Mouse (Mus musculus) limb, embryonic 12.5 days (tissue): Measurements from ENCODE around the gene Sdsl. TPM values are rescaled to one million over a fixed set of nuclear protein-coding genes. Genes with fewer than 3 reads are reported as not detected.

Source experiments
- ATAC-seq: fragments of 200-750 bp; cut with Nextera tagmentation; 2 replicates; pipeline ENCODE4 v1.8.0; 2017; ENCODE audit warnings: low read depth, moderate TSS enrichment; ENCODE audit not compliant: insufficient number of reproducible peaks, insufficient read depth, low FRiP score, low TSS enrichment
- H3K27ac ChIP-seq: fragments of 300-500 bp; sonication (generic); 2 replicates; pipeline ENCODE4 v1.5.1; 2016; ENCODE audit warnings: mild to moderate bottlenecking, moderate library complexity
- H3K27me3 ChIP-seq: fragments of 300-500 bp; sonication (generic); 2 replicates; pipeline ENCODE4 v1.6.1; 2016; ENCODE audit warnings: mild to moderate bottlenecking, moderate library complexity
- H3K36me3 ChIP-seq: fragments of 300-500 bp; sonication (generic); 2 replicates; pipeline ENCODE4 v1.6.1; 2016; ENCODE audit warnings: mild to moderate bottlenecking, moderate library complexity
- H3K4me1 ChIP-seq: fragments of 300-500 bp; sonication (generic); replicated peaks from 2 replicates; pipeline ENCODE4 v1.6.1; 2016
- H3K4me2 ChIP-seq: fragments of 300-500 bp; sonication (generic); 2 replicates; pipeline ENCODE4 v1.6.1; 2016; ENCODE audit warnings: mild to moderate bottlenecking, moderate library complexity
- H3K4me3 ChIP-seq: fragments of 300-500 bp; sonication (generic); replicated peaks from 2 replicates; pipeline ENCODE4 v1.5.1; 2016; ENCODE audit warnings: mild to moderate bottlenecking
- H3K9ac ChIP-seq: fragments of 300-500 bp; sonication (generic); replicated peaks from 2 replicates; pipeline ENCODE4 v1.6.1; 2016; ENCODE audit warnings: mild to moderate bottlenecking, moderate library complexity
- H3K9me3 ChIP-seq: fragments of 300-500 bp; sonication (generic); 2 replicates; pipeline ENCODE4 v1.6.1; 2016; ENCODE audit warnings: mild to moderate bottlenecking, moderate library complexity
- WGBS: fragments of 180-500 bp; shearing (Covaris S2); methylation state at CpG from one replicate; pipeline ENCODE4 v1.1.7; 2016; 5-methylcytosine and 5-hydroxymethylcytosine counted together
- polyA plus RNA-seq: library from polyadenylated mRNA; unstranded; fragments of >200 nt; fragmentation: Nextera tagmentation; extraction: Ambion mirVana; gene quantifications from 2 replicates; pipeline ENCODE4 v1.2.1, GENCODE M21; 2016

The Sdsl gene
- polyA plus RNA-seq, 1 experiment from 2014 or later, result 3.6 TPM

DNA sequence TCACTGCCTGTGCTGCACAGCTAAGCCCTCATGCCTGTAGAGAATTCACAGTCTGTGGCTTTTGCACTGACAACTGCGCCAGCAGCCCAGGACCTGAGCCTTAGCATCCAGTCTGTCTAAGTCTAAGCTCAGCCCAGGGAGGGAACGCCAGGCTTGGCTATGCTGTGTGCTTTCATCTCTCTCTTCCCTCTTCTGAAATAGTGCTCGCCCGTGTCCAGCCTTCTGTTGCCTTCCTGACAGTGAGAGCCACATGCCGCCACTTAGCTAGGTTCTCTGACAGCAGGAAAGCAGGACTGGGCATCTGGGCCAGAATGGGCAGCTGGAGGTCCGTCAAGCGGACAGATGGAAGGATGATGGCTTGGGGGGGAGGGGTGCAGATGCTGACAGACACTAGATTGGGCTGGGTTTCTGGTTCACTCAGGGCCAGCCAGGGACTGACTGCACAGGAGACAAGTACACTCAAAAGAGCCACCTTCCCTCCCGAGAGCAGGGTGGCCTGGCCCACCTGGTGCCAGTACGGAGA, 21.3 kb upstream of the Sdsl start:
- peaks cover 78% of the 10 kb centered on the region for H3K36me3 ChIP-seq

DNA sequence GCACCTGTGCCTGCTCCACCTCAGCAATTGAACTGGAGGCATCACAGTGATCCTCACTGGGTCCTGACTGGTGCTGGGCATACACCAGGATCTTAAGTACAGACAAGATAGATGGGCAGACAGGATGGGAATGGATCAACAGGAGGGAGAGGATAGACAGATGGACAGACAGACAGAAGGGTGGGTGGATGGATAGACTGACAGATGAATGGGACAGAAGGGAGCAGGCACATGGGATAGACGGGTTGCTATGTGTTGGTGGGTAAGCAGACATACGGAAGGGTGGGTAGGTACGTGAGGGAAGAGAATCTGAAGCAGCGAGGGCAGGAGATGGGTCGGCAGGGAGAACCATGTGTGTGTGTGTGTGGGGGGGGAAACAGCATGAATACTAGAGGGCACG, 20.8 kb upstream of the Sdsl start:
- Histone ChIP-seq H3K4me2 (no peak overlapping the region), H3K9me3 (no peaks in the 10 kb centered on the region), H3K4me3 (no peak overlapping the region), H3K36me3 (peaks cover 76% of the 10 kb centered on the region), H3K27me3 (no peaks in the 10 kb centered on the region), H3K9ac (no peak overlapping the region), H3K4me1 (no peaks in the 10 kb centered on the region), H3K27ac (no peak overlapping the region)
- 93% methylated on average over 6 of the region's 6 CpGs for WGBS
- ATAC-seq, result no peak

More for the DNA sequence above, 21.3 kb upstream of the Sdsl start:
- 88% methylated on average over 9 of the region's 9 CpGs for whole genome bisulfite sequencing
- no peak overlapping the region for H3K4me2 ChIP-seq
- no peak for ATAC-seq
- H3K9ac ChIP-seq, result no peak overlapping the region
- H3K9me3 ChIP-seq, result no peaks in the 10 kb centered on the region
- no peak overlapping the region for H3K4me3 ChIP-seq
- H3K27ac ChIP-seq, result no peak overlapping the region
- H3K4me1 ChIP-seq, result no peaks in the 10 kb centered on the region
- no peaks in the 10 kb centered on the region for H3K27me3 ChIP-seq

DNA sequence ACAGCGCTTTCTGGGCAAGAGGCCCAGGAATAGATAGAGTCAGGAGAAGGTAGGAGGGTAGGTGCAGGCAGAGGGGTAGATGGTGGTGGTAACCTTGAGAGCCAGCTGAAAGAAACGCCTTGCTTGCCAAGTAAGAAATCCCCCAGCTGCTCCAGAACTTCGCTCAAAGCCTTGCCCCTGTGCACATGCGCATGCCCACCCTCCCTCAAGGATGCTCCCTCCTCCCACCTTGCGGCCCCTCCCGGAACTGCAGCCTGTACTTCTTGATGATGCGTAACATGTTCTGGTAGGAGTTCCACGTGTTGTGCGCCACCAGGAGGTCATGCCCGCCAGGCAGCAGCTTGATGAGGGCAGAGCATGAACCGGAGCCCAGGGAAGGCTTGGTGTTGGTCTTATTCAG, 19.8 kb upstream of the Sdsl start:
- Histone ChIP-seq H3K27me3 (no peaks in the 10 kb centered on the region), H3K4me1 (no peaks in the 10 kb centered on the region), H3K4me3 (no peak overlapping the region), H3K9me3 (no peaks in the 10 kb centered on the region), H3K9ac (no peak overlapping the region), H3K4me2 (no peak overlapping the region), H3K36me3 (peaks cover 78% of the 10 kb centered on the region), H3K27ac (no peak overlapping the region)
- 64% methylated on average over 11 of the region's 11 CpGs for WGBS
- no peak for ATAC-seq

DNA sequence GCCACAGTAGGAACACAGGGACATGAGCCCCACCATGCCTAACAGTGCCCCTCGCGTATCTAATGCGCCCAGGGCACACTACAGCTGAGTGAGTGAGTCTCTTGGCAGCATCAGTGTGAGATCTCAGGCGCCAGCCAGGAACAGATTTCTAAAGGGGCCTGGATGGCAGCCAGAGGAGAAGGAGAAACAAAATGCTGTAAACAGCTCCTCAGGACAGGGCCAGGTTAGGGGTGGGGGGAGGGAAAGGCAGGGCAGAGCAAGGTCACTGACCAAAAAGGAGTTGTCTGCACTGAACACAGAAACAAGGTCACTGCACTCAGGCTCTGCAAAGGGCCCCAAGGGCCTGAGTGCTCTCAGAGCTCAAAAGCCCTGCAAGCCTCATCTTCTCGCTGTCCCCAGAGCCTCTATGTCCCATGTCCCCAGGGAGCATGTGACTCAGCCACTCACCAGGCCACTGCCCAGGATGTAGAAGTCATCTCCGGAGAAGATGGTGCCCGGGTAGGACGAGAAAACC, 18.1 kb upstream of the Sdsl start:
- Histone ChIP-seq H3K27me3 (no peaks in the 10 kb centered on the region), H3K9ac (0 out of 2 replicates have a peak overlapping the region, but pooled peaks have one; percentile 4), H3K4me1 (no peaks in the 10 kb centered on the region), H3K27ac (no peak overlapping the region), H3K4me3 (no peak overlapping the region), H3K9me3 (no peaks in the 10 kb centered on the region), H3K4me2 (no peak overlapping the region), H3K36me3 (peaks cover 81% of the 10 kb centered on the region)
- ATAC-seq, result no peak
- 85% methylated on average over 8 of the region's 8 CpGs for WGBS

DNA sequence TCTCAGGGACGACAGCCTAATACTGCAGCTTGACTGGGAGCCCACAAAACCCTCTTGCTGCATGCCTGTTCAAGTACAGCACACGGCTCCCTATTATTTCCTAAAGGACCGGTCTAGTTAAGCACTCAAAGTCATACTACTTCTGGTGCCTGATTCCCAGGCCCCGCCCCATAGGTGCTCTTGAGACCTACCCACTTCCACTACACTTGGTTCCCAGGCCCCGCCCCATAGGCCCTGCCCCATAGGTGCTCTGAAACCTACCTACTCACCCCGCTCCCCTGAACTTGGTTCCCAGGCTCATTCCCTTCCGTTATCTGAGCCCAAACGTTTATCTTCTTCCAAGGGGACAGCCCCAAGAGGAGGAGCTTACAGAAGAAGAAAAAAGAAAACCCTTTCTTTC, 15.2 kb upstream of the Sdsl start:
- H3K27ac ChIP-seq, result no peak overlapping the region
- no peak overlapping the region for H3K9ac ChIP-seq

DNA sequence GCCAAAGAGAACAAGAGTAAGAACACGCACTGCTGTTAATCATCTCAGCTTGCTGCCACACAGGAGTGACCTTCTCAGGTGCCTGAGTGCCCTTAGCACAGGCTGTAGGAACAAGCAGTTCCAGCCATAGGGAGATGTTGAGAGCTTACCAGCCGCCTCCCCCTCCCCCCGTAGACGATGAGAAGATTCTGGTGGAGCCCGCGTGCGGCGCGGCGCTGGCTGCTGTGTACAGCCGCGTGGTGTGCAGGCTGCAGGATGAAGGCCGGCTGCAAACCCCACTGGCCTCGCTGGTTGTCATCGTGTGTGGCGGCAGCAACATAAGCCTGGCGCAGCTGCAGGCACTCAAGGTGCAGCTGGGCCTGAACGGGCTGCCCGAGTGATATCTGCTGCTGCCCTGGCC, 10.8 kb upstream of the Sdsl start:
- Histone ChIP-seq H3K4me2 (no peak overlapping the region), H3K4me1 (no peaks in the 10 kb centered on the region), H3K27me3 (0 out of 2 replicates have a peak, but pooled peaks cover 4% of the 10 kb centered on the region), H3K36me3 (peaks cover 50% of the 10 kb centered on the region), H3K27ac (no peak overlapping the region), H3K9ac (no peak overlapping the region), H3K9me3 (no peaks in the 10 kb centered on the region), H3K4me3 (no peak overlapping the region)
- peak; percentile 20; the same call in 1 of the 2 replicates for ATAC-seq
- WGBS, result 88% methylated on average over 19 of the region's 19 CpGs

More for the DNA sequence above, 15.2 kb upstream of the Sdsl start:
- Histone ChIP-seq H3K4me1 (no peaks in the 10 kb centered on the region), H3K36me3 (peaks cover 84% of the 10 kb centered on the region), H3K9me3 (no peaks in the 10 kb centered on the region), H3K27me3 (no peaks in the 10 kb centered on the region), H3K4me2 (no peak overlapping the region), H3K4me3 (no peak overlapping the region)
- ATAC-seq, result no peak
- 89% methylated on average over 8 of the region's 8 CpGs for WGBS

DNA sequence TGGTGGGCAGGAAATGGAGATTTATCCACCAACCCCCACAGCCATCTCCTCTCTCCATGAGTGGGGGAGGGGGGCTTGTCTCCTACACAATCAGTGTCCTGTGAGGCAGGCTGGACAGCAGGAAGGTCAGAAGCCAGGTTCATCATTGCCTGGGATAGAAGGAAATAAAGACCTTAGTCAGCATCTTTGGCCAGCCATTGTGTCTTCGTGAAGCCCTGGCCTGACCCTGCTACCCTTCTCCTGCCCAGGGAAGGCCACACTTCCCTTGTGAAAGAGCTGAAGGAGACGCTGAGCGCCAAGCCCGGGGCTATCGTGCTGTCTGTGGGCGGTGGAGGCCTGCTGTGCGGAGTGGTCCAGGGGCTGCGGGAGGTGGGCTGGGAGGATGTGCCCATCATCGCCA, 8.6 kb upstream of the Sdsl start:
- Histone ChIP-seq H3K36me3 (peaks cover 29% of the 10 kb centered on the region), H3K9me3 (no peaks in the 10 kb centered on the region), H3K27me3 (peaks cover 11% of the 10 kb centered on the region), H3K4me1 (no peaks in the 10 kb centered on the region), H3K9ac (no peak overlapping the region), H3K4me2 (no peak overlapping the region), H3K4me3 (no peak overlapping the region), H3K27ac (no peak overlapping the region)
- ATAC-seq, result no peak
- WGBS, result 65% methylated on average over 9 of the region's 9 CpGs

DNA sequence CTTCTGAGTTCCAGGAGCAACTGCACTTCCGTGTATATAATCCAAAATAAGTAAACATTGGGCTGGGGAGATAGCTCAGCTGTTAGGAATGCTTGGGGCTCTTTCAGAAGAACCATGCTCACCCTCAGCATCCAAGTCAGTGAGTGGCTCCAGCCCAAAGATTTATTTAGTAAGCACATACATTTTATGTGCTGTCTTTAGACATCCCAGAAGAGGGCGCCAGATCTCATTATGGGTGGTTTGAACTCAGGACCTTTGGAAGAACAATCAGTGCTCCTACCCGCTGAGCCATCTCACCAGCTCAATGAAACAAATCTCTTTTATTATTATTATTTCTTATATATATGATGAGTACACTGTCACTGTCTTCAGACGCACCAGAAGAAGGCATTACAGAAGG, 6.9 kb upstream of the Sdsl start:
- no peak overlapping the region for H3K4me2 ChIP-seq
- no peaks in the 10 kb centered on the region for H3K4me1 ChIP-seq
- 68% methylated on average over 4 of the region's 4 CpGs for WGBS
- no peak overlapping the region for H3K4me3 ChIP-seq
- H3K27me3 ChIP-seq, result peaks cover 16% of the 10 kb centered on the region
- H3K36me3 ChIP-seq, result peaks cover 12% of the 10 kb centered on the region; the same call in 1 of the 2 replicates
- ATAC-seq, result no peak
- no peaks in the 10 kb centered on the region for H3K9me3 ChIP-seq
- no peak overlapping the region for H3K27ac ChIP-seq
- no peak overlapping the region for H3K9ac ChIP-seq

DNA sequence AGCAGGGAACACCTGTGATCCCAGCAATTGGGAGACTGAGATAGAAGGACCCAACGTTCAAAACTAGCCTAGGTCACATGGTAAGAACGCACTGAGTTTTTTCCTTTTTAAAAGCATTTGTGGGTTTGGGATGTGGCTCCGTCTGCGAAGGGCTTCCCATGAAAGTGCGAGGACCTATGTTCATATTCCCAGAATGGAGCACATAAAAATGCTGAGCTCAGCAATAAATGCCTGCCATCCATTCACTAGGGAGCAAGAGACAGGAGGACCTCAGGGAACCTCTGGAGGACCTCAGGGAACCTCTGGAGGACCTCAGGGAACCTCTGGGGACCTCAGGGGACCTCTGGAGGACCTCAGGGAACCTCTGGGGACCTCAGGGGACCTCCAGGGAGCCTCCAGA, 5.4 kb upstream of the Sdsl start:
- WGBS, result 85% methylated on average over 5 of the region's 5 CpGs
- Histone ChIP-seq H3K4me2 (no peak overlapping the region), H3K9me3 (no peaks in the 10 kb centered on the region), H3K4me1 (no peaks in the 10 kb centered on the region), H3K27ac (no peak overlapping the region), H3K27me3 (peaks cover 16% of the 10 kb centered on the region), H3K4me3 (no peak overlapping the region), H3K9ac (no peak overlapping the region), H3K36me3 (no peaks in the 10 kb centered on the region)
- no peak for ATAC-seq

DNA sequence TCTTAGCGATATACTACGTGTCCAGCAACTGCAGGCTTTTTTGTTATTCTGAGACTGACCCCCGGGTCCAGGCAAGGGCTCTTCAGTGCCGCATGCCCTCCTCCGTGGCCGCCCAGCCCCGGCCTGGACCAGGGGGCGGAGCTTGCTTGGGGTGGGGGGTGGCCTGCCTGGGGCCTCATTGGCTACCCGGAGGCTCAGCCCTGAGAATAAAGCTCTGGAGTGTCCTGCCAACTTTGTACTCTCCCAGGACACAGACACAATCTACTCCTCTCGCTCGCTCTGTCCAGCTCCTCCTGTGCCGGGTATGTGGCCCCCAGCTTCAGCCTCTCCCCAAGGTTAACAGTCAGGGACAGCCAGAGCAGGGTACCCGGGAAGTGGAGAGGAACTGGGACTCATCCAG, 3.7 kb upstream of the Sdsl start, which contains the start of gene Sds:
Gene Sds (plus strand): TSS at position 231 of the 400 bp plus-strand sequence.
- Histone ChIP-seq H3K9me3 (no peaks in the 10 kb centered on the region), H3K36me3 (no peaks in the 10 kb centered on the region), H3K4me1 (peaks cover under 1% of the 10 kb centered on the region; the same call in 1 of the 2 replicates), H3K4me3 (no peak within 1 kb of the TSS), H3K27ac (no peak within 1 kb of the TSS), H3K9ac (no peak within 1 kb of the TSS), H3K4me2 (no peak within 1 kb of the TSS), H3K27me3 (peaks cover 20% of the 10 kb centered on the region)
- no peak for ATAC-seq
- WGBS, result 13% methylated on average over 13 of the region's 13 CpGs

DNA sequence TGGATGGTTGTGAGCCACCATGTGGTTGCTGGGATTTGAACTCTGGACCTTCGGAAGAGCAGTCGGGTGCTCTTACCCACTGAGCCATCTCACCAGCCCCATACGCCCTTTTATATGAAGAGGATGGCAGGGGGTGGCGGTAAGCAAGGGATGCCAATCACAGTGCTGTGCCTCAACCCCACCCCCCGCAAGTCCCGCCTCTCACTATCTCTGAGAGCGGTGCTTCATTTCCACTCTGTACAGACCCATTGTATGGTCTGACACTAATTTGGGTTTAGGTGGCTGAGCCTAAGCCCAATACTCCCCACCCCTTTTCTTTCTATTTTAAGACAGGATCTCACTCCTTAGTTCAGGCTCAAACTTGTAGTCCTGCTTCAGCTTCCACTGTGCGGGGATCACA, 3.3 kb upstream of the Sdsl start:
- no peaks in the 10 kb centered on the region for H3K9me3 ChIP-seq
- WGBS, result 49% methylated on average over 8 of the region's 8 CpGs
- H3K4me2 ChIP-seq, result no peak overlapping the region
- no peak for ATAC-seq
- H3K27me3 ChIP-seq, result peaks cover 20% of the 10 kb centered on the region
- no peak overlapping the region for H3K27ac ChIP-seq
- peaks cover 4% of the 10 kb centered on the region; the same call in 1 of the 2 replicates for H3K4me1 ChIP-seq
- no peaks in the 10 kb centered on the region for H3K36me3 ChIP-seq
- no peak overlapping the region for H3K9ac ChIP-seq
- no peak overlapping the region for H3K4me3 ChIP-seq

DNA sequence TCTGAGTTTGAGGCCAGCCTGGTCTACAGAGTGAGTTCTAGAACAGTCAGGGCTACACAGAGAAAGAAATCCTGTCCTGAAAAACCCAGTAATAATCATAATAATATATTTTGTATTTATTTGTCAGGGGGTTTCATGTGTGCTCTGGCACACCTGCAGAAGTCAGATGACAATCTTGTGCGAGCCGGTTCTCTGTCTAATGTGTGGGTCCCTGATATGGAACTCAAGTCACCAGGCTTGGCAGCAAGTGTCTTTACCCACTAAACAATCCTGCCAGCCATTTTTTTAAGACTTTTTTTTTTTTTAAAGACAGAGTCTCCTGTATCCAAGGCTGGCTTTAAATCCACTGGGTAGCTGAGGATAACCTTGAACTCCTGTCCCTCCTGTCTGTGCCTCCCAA, 751 bp upstream of the Sdsl start:
- no peak overlapping the region for H3K27ac ChIP-seq
- no peak overlapping the region for H3K4me2 ChIP-seq
- H3K4me3 ChIP-seq, result no peak overlapping the region
- no peak for ATAC-seq
- peaks cover 4% of the 10 kb centered on the region; the same call in 1 of the 2 replicates for H3K4me1 ChIP-seq
- peaks cover 16% of the 10 kb centered on the region for H3K27me3 ChIP-seq
- H3K36me3 ChIP-seq, result no peaks in the 10 kb centered on the region
- H3K9ac ChIP-seq, result no peak overlapping the region
- H3K9me3 ChIP-seq, result no peaks in the 10 kb centered on the region
- 84% methylated on average over 2 of the region's 2 CpGs for WGBS
